Mouse (Mus musculus) right cerebral cortex, postnatal 36 days (tissue): Measurements from ENCODE around the gene Tbx19.
A peak's percentile ranks its signal among the peaks of the same experiment; 100 is the strongest.

ENCODE experiments used
- DNase-seq, 2 experiments: peaks; one replicate each; pipeline ENCODE4 v3.0.0; 2022; ENCODE audit warnings: low spot score in 2 of 2, mixed read lengths in 1 of 2

The Tbx19 gene

GRCm38 (mm10) chr1:165160723-165161405 is at the start of gene Tbx19:
TSS of gene Tbx19 (minus strand) at chr1:165160773.
- DNase-seq, result no peak

GRCm38 (mm10) chr1:165205591-165205990 is 45.0 kb upstream of the Tbx19 start:
- DNase-seq, result no peak

- no peak for DNase-seq
Measured at GRCm38 (mm10) chr1:165203488-165204035, 43.0 kb upstream of the Tbx19 start.

- no peak for DNase-seq
Measured at GRCm38 (mm10) chr1:165201445-165202012, 41.0 kb upstream of the Tbx19 start.

- no peak for DNase-seq
Measured at GRCm38 (mm10) chr1:165200748-165201147, 40.2 kb upstream of the Tbx19 start.

- no peak for DNase-seq
Measured at GRCm38 (mm10) chr1:165199639-165200038, 39.1 kb upstream of the Tbx19 start.

- no peak for DNase-seq
Measured at GRCm38 (mm10) chr1:165198951-165199350, 38.4 kb upstream of the Tbx19 start.

GRCm38 (mm10) chr1:165197875-165198274 is 37.3 kb upstream of the Tbx19 start:
- no peak for DNase-seq

- no peak for DNase-seq
Measured at GRCm38 (mm10) chr1:165195396-165195960, 34.9 kb upstream of the Tbx19 start.

- no peak for DNase-seq
Measured at GRCm38 (mm10) chr1:165194662-165195013, 34.1 kb upstream of the Tbx19 start.

- peak; percentile 52 for DNase-seq
Measured at GRCm38 (mm10) chr1:165193880-165194661, 33.5 kb upstream of the Tbx19 start, which contains the start of gene Sft2d2. TSS of gene Sft2d2 (minus strand) at chr1:165194438.

GRCm38 (mm10) chr1:165193426-165193825 is 32.9 kb upstream of the Tbx19 start:
- DNase-seq, result no peak

- DNase-seq, result no peak
Measured at GRCm38 (mm10) chr1:165192714-165193264, 32.2 kb upstream of the Tbx19 start.

- no peak for DNase-seq
Measured at GRCm38 (mm10) chr1:165192102-165192501, 31.5 kb upstream of the Tbx19 start.

- DNase-seq, result no peak
Measured at GRCm38 (mm10) chr1:165191611-165192010, 31.0 kb upstream of the Tbx19 start.

- no peak for DNase-seq
Measured at GRCm38 (mm10) chr1:165190571-165191273, 30.1 kb upstream of the Tbx19 start.

- DNase-seq, result no peak
Measured at GRCm38 (mm10) chr1:165190068-165190467, 29.5 kb upstream of the Tbx19 start.

- no peak for DNase-seq
Measured at GRCm38 (mm10) chr1:165188806-165189580, 28.4 kb upstream of the Tbx19 start.

- DNase-seq, result no peak
Measured at GRCm38 (mm10) chr1:165187357-165187756, 26.8 kb upstream of the Tbx19 start.

GRCm38 (mm10) chr1:165186491-165186890 is 25.9 kb upstream of the Tbx19 start:
- DNase-seq, result no peak
